Mouse (Mus musculus) kidney, adult 8-10 months (tissue): ENCODE results near the gene Rhog.
"Not testable (repeated sequence)": the region's sequence is repeated elsewhere in the genome, so short reads cannot be mapped to it uniquely, and the experiment has no call there.

Experiments used
- DNase-seq, 2 experiments: peaks; one replicate each; pipeline ENCODE4 v3.0.0; 2022

The Rhog gene

DNA sequence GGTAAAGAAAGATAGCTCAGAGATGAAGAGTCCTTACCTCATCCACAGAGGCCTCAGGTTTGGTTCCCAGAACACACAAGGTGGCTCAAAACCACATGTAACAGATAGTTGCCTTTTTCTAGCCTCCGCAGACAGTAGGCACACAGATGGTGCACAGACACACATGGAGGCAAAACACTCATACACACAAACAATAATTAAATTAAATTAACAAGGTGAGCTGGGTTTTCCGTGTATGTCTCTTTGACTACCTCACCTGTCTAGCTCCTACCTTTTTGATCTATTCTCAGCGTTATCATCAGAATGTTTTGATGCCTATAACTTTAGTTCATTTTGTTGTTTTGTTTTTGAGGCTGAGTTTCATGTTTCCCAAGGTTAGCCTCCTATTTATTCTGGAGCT lies at the start of gene Rhog:
TSS of gene Rhog (minus strand) at position 101 of the 400 bp plus-strand sequence.
- no peak for DNase-seq

DNA sequence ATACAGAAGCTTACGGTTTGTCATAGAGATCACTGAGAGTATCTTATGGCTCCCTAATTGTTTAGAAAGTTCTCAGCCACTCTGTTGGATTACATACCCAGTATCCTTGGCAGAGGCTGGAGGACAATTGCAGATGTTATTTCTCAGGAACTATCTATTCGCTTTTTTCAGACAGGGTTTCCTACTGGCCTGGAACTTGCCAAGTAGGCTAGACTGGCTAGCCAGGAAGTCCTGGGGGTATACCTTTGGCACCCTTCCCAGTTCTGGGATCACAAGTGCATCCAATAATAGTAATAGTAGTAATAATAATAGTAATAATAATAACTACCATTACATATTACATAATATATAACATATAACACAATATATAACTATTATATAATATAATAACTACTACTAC lies 49.7 kb upstream of the Rhog start:
- DNase-seq: no peak

DNA sequence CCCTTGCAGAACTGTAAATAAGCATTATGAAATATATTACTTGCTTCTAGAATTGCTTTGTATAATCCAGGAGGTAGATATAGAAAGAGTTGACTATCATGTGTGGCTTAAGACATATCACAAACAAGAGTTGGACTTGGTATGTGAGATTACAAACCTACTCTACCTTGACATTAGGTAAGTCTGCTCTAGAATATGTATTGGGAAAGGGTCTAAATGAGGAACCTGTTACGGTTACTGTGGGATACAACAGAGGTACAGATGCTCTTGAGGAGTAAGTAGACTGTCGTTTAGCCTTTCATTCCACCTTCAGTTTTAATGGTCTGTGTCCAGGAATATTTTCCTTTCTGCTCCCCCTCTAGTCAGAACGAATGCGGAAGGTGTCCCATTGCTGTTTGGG lies 46.6 kb upstream of the Rhog start:
- DNase-seq: no peak

DNA sequence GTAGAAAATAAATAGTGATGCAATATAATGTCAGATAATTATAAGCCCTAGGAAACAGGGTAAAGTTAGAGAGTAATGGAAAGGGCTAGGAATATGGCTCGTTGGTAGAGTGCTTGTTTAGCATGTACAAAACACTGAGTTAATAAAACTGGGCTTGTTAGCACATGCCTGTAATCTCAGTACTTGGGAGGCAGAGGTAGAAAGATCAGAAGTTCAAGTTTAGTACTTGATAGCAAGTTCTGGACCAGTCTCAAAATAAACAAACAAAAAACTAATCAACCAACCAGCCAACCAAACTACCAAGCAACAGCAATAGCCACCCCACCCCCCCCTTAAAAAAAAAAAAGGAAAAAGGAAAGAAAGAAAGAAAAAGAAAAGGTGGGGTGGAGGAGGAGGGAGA lies 44.9 kb upstream of the Rhog start:
- DNase-seq: no peak

DNA sequence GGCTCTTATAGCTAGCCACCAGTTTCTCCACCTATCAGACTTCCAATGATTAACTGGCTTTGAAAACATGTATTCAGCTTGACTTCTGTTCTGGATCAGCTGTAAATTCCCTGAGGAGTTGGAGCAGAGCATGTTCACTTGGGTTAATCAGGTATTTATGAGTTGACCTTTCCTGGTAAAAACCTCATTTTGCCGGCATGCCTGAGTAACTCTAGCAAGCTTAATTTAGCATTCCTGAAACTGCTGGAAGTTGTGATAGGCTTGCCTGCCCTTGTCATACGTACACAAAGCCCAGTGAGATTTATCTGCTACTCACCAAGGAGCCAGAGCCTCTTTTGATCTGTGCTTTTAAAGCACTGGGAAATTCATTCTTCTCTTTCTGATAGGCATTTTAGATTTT lies 37.4 kb upstream of the Rhog start:
- DNase-seq: peak; percentile 52 to 66

DNA sequence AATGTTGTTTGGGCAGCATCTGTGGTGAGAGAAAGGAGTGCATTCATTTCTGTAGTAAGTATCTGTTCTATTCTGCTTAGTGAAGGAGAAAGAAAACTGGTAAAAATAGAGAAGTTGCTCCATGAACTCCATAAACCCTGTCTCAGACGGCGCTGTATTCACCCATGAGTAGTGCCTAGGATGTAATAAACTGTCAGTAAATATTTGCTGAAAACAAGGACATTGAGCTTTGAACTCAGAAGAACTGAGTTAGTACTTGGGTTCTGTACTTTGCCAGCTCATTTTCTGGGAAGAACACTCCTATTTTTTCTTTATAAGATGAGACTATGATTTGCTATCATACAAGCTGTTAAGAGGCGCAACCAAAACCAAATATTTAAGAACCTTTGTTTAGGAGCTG lies 36.4 kb upstream of the Rhog start:
- DNase-seq: no peak

DNA sequence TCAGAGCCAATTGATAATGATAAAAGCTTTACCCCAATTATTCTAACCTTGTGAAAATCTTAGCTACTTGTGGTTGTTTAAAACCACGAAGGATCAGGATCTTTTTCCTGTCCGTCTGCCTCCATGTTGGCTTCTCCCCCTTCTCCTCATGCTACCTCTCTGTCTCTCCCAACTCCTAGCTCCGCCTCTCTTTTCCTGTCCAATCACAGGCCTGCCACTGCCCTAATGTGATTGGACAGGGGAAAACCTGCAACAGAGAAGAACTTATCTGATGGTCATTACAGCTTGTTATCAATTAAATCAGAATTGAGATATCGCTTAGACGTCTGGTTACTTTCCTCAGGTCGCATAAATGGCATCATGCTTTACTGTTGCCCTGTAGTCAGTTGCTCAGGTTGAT lies 33.6 kb upstream of the Rhog start:
- no peak for DNase-seq

DNA sequence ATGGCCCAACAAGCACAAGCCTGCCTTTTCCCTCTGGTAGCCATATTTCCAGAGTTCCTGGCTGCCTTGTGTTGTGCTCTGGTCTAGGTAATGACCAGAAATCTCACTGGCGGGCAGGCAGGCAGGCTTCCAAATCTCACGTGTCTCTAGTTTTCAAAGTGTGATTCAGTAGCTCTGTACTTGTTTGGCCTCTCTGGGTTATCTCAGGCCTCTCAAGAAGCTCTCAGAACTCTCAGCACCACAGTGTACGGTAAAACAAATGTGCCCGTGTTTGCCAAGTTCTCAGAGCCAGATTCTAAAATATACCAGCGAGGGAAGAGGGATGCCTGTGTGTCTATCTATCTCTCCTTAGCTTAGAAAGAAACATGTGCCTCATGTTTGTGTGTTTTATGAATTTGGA lies 26.4 kb upstream of the Rhog start:
- no peak for DNase-seq

DNA sequence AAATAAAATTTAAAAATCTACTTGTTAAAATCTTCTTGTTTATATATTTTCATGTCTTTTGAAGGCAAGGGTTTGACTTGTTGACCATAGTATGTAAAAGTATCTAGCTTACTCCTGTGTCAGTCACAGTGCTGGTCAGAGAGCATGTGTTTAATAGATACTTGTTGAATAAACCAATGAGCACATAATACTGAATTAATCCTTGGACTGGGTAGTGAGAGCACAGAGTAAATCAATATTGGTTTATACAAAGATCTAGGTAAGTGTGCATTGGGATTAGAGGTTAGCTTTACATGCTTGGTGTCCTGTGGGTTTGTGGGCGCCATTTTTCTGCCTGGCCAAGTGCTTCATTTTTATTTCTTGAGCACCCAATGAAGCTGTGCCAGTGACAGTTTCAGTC lies 25.5 kb upstream of the Rhog start:
- DNase-seq: no peak

DNA sequence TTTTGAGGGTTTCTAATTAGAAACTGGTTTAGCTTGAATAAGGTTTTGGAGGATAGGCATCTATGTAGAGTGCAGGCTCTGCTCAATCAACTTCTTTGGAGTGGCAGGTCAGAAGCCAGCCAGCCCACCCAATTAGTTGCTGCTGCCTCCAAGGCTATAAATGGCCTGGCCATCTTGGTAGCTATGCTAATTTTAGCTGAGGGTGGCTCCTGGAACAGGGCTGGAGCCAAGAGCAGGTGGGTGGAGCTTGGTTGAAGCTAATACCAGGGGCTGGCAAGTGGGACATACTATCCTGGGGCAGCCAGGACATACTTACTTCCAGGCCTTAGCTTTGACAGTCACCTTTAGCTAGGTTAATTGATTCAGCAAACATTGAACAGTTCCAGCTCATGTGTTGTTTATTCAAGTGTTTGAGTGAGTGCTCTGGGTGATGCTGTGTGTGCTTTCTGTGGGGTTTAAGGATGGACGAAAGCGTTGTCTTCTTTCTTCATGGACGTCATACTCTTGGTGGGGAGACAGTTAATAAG lies 16.6 kb upstream of the Rhog start:
- DNase-seq: no peak

DNA sequence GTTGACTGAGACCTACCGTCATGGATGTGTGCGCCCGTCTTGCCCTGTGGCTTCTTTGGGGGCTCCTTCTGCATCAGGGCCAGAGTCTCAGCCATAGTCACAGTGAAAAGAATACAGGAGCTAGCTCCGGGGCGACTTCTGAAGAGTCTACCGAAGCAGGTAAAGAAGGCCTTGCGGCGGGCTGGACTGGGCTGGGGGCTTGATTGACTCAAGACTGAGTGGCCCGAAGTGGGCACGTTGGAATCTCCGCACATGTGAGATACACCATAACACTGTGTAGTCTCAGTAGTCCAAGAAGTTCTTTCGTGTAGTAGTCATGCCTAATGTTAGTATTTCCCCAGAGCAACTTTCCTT lies 12.5 kb upstream of the Rhog start:
- DNase-seq: no peak

DNA sequence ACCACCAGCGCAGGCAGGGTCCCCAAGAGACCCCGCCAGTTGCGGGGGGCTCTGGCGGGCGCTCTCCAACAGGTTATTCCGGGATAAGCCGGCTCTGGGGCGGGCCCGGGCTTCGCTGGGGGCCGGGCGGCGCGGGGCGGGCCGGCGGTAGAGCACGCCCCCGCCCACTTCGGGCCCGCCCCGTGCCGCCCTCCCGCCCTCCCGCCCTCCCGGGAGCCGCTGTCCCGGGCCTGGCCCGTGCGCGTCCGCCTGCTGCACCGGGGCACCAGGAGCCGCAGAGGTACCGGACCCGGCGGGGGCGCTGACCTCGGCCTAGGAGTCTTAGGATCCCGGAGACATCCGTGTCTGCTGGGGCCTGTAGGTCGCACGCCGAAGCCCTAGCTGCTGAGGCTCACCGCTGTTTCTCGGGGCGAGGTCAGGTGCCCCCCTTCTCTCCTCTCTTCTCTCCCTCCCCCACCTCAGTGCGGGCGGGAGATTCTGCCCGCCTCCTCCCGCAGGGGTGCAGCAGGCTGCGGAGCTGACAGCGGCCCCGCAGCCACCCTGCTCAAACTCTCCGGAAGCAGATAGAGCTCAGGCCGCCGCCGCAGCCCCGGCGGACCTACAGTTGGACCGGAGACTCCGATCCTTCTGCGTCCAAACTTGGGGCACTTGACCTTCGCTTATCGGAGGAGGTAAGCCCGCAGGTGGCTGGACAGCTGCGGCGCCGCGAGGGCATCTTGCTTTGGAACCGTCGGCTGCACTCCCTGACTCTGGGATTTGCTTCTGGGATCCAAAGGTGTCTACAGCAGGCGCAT lies 11.9 kb upstream of the Rhog start, which contains the start of gene Stim1:
TSS of gene Stim1 (plus strand) at position 206 of the 794 bp plus-strand sequence.
- DNase-seq: peak in 1 of 2 experiments; percentile 31

DNA sequence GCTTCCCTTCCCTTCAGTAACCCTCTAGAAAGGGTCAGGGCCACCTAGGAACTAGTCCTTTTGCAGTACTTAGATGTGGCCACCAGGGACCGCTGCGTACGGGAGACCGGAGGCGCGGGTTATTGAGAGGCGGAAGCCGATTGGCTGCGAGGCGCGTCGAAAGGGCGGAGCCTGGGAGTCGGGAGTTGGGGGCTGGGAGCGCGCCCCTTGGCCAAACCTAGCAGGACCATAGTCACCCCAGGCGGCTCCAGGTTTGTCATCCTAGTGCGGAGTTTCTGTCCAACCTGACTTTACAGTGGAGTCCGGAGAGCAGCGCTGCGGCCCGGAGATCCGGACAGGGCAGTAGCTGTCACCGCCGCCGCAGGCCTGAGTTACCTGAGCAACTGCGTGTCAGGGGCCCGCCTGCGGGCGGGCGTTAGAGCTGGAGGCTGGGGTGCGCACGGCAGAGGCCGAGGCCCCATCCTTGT lies 11.3 kb upstream of the Rhog start:
- peak; percentile 90 to 94 for DNase-seq

DNA sequence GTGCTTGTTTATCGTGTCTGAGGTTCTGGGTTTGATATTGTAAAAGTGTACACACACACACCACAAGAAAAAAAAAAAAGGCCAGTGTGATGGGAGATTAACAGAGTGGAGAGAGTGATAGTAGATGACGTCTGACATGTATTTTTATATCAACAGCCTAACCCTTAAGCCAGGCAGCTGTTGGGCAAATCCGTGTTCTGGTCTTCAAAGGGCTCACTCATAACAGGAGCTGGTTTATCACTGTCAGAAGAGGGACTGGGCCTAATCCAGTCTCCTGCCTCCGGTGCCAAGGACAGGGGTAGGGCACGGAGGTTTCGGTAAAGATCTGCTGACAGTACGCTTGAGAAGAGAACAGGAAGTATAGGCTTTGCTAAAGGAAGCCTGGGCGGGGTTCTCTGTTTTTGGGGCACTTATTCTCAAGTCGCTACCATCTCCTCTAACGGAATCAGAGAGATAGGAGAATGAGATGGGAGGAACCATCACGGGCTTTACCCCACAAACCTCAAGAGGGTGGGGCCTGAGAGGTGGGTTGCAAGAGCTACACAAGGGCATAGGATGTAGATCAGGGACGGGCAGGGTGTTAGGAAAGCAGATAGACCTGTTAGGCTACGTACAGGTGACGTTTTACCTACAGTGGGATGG lies 10.7 kb upstream of the Rhog start:
- no peak for DNase-seq

DNA sequence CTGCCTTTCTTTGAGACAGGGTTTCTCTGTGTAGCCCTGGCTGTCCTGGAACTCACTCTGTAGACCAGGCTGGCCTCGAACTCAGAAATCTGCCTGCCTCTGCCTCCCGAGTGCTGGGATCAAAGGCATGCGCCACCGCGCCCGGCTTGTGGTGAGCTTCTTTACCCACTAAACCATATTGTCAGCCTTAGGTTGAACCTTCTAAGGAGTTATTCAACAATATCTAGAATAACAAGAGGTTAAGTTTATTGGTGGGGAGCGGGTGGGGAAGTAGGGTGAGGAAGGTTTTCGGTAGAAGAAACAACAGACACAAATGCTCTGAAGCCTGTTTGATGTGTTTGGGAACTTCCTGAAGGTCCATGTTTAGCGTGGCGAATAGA lies 10.2 kb upstream of the Rhog start:
- not testable (repeated sequence) for DNase-seq

DNA sequence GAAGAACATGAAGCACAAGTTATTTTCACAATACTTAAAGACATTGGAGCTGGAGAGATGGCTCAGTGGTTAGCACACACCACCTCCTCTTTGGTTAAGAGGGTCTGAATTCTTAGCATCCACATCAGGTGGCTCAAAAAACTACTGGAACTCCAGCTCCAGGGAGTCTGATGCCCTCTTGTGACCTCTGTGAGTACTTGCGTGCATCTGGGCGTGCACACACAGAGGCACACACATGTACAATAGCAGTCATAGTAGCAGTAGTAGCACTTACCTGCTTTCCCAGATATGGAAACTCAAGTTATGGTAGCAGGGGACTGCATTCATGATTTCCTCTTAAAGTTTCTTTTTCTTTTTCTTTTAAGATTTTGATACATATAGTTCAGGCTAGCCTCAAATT lies 7.2 kb upstream of the Rhog start:
- no peak for DNase-seq

DNA sequence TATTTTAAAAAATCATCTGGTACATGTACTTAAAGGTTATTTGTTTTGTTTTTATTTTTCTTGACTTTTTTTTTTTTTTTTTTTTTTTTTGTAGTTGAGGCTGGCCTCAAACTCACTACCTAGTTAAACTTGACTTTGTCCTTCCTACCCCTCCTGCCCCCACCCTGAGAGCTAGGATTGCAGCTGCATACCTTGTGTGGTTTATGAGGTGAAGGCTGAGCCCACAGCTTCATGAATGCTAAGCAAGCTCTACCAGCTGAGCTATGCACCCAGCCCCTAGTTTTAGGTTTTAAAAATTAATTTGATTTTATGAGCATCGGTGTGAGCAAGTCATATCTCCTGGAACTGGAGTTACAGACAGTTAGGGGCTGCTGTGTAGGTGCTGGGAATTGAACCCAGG lies 4.7 kb upstream of the Rhog start:
- no peak for DNase-seq

DNA sequence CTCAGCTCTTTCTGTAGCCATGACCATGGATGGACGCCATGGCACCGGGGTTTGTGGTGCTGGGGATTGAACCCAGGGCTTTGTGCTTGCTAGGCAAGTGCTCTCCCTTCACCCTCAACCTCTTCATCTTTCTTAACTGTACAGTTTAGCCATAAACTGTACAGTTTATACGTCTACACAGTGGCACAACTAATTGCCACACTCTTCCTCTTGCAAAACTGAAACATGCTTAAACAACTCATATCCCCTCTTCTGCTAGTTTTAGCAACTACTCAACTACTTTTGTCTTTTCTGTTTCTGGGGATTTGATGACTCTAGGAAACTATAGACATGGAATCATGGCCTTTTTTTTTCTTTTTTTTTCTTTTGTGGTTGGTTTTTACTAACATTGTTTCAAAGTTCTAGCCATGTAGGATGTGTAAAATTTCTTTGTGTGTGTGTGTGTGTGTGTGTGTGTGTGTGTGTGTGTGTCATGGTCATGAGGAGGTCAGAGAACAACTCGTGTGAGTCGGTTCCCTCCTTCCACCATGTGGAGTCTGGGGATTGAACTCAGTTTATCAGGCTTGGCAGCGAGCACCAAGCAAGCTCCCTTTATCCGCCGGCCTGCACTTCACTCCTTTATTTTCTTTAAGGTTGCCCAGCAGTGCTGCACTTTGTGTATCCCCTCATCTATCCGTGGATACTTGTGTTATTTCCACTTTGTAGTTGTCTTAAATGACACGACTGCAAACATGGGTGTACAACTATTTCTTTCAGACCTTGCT lies 4.0 kb upstream of the Rhog start:
- no peak for DNase-seq

DNA sequence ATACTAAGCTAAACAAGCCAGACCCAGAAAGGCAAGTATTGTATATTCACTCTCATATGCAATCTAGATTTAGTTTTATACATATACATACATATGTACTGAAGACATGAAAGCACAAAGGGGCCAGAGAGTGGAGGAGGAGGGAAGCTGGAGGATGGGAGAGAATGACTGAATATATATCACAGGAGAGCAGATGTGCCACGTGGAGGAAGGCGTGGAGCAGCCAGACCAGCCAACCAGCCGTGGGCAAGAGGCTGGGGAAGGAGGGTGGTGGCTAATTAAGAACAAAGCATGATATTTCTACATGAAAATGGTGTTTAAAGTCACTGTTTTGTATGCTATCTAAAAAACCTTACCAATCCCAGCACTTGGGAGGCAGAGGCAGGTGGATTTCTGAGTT lies 2.9 kb upstream of the Rhog start:
- DNase-seq: no peak

DNA sequence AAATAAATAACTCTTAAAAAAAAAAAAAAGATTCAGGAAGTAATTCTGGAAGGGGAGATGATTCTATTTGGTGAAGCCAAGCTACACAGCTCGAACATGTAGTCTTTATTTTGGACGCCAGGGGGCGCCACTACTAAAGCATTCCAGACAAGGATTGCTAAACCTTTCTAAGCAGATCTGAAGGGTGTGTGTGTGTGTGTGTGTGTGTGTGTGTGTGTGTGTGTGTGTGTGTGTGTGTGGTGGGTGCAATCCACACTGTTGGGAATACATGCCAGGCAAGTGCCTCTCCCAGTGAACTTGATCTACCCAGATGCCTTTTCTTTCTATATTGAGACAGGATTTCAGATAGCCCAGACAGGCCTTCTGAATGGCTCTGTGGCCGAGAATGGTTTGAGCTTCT lies 2.3 kb upstream of the Rhog start:
- peak; percentile 54 to 84 for DNase-seq

DNA sequence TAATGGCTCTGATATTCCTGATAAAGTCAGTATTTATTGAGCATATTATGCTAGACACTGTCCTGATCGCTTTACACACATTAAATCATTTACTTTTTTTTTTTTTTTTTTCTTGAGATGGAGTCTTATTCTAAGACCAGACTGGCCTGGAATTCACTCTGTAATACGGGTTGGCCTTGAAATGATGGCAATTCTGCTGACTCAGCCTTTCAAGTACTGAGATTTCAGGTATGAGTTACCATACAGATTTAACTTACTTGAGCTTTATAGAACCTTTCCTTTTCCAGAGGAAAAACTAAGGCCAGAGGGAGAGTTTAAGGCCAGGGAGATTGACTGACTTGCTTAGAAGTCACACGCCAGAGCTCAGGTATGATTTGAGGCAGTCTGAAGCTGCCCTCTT lies 782 bp upstream of the Rhog start:
- DNase-seq: no peak

DNA sequence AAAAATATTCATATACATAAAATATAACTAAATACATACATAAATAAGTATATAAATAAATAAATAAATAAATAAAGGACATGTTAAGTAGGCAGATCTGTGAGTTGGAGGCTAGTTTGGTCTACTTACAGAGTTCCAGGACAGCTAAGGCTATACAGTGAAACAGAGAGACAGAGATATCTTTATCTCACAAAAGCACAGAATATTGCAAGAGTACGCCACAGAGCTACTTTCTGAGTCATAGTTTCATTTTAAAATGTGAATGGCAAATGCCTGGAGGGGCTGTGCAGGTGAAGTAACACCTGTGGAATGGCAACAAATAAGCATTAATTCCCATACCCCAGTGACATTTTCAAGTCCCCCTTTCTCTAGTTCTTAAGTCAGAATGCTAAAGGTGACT lies 2.2 kb downstream of the Rhog start:
- DNase-seq: no peak

DNA sequence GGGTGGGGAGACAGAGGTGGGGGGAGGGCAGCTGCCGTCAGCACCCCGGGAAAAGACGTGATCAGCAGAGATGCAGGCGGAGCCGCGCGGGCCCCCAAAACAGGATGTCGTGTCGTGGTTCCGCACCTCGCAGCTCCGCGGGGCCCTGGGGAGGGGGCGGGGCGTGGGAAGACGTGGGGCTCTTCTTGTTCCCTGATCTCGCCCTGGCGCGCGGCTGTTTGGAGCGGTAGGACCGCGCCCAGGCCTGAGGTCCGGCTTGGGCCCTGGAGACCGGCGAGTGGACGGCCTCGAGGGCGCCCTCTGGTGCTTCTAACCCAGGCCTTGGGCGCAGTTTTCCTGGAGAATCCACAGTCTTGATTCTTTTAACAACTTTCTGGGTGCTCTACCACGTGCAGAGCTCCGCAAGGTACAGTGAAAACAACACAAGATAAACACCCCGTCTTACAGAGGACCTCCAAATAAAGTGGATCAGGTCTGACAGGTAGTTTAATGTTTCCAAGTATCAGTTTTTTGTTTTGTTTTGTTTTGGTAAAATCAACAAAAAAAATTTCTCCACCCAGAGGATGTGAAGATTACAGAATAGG lies 5.1 kb downstream of the Rhog start:
- peak; percentile 89 to 94 for DNase-seq
